Mouse (Mus musculus) embryonic facial prominence, embryonic 15.5 days (tissue): Measurements from ENCODE around the gene 5730596B20Rik. TPM values are rescaled to one million over a fixed set of nuclear protein-coding genes. Genes with fewer than 3 reads are reported as not detected.

Experiments
- ATAC-seq: fragments of 200-750 bp; cut with Nextera tagmentation; 2 replicates; pipeline ENCODE4 v1.8.0; 2017; ENCODE audit warnings: low read depth, moderate TSS enrichment; ENCODE audit not compliant: insufficient number of reproducible peaks, low FRiP score, low TSS enrichment
- H3K27ac ChIP-seq: fragments of 300-500 bp; sonication (generic); replicated peaks from 2 replicates; pipeline ENCODE4 v1.5.1; 2015; ENCODE audit warnings: mild to moderate bottlenecking, inconsistent platforms
- H3K27me3 ChIP-seq: fragments of 300-500 bp; sonication (generic); 2 replicates; pipeline ENCODE4 v1.6.1; 2015; ENCODE audit warnings: inconsistent platforms
- H3K36me3 ChIP-seq: fragments of 300-500 bp; sonication (generic); 2 replicates; pipeline ENCODE4 v1.6.1; 2015; ENCODE audit warnings: mild to moderate bottlenecking, inconsistent platforms
- H3K4me1 ChIP-seq: fragments of 300-500 bp; sonication (generic); 2 replicates; pipeline ENCODE4 v1.6.1; 2015; ENCODE audit warnings: inconsistent platforms
- H3K4me2 ChIP-seq: fragments of 300-500 bp; sonication (generic); replicated peaks from 2 replicates; pipeline ENCODE4 v1.6.1; 2015; ENCODE audit warnings: mild to moderate bottlenecking, inconsistent platforms
- H3K4me3 ChIP-seq: fragments of 300-500 bp; sonication (generic); replicated peaks from 2 replicates; pipeline ENCODE4 v1.5.1; 2015; ENCODE audit warnings: mild to moderate bottlenecking, inconsistent platforms
- H3K9ac ChIP-seq: fragments of 300-500 bp; sonication (generic); 2 replicates; pipeline ENCODE4 v1.6.1; 2015; ENCODE audit warnings: inconsistent platforms
- H3K9me3 ChIP-seq: fragments of 300-500 bp; sonication (generic); replicated peaks from 2 replicates; pipeline ENCODE4 v1.6.1; 2016; ENCODE audit warnings: inconsistent platforms
- WGBS: fragments of 180-500 bp; shearing (Covaris S2); methylation state at CpG from one replicate; pipeline ENCODE4 v1.1.7; 2015; 5-methylcytosine and 5-hydroxymethylcytosine counted together
- polyA plus RNA-seq: library from polyadenylated mRNA; unstranded; fragments of >200 nt; fragmentation: Nextera tagmentation; extraction: Ambion mirVana; gene quantifications from 2 replicates; pipeline ENCODE4 v1.2.1, GENCODE M21; 2015

The 5730596B20Rik gene
- polyA plus RNA-seq, result not detected in 2 replicates

DNA sequence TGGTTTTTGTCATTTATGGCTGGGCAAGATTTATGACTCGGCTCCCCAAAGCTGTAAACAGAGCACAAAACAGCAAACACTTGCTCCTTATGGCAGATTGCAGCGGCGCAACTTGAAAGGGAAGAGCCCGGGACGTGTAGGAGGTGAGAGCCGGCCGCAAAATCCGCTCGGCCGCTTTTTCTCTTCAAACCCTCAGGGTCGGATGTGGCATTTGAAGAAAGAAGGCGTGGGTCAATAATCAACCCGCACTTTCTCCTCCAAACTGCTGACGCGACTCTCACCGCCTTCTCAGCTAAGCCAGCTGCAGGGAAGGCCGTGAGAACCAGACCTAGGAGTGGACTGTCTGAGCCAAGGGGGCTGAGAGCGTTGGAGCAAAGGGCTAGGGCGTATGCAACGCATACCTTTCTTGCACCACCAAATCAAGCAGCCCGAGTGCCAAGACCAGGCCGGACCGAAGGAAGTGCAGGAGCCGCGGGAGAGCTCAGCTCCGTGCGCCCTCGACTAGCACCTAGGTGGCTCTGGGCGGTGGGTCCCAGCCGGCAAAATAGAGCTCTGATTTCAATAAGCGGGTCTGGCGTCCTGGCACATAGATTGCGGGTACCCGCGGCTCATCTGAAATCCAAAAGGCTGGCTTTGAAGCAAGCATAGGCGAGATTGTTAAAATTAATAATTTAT, at the start of gene 5730596B20Rik:
5730596B20Rik (plus strand) TSS at position 438 of the 675 bp plus-strand sequence.
- Histone ChIP-seq H3K9me3 (no peaks in the 10 kb centered on the region), H3K4me3 (no peak within 1 kb of the TSS), H3K4me2 (no peak within 1 kb of the TSS), H3K27ac (no peak within 1 kb of the TSS), H3K36me3 (no peaks in the 10 kb centered on the region), H3K4me1 (peaks cover 7% of the 10 kb centered on the region), H3K27me3 (peaks cover 99% of the 10 kb centered on the region), H3K9ac (no peak within 1 kb of the TSS)
- WGBS, result 2% methylated on average over 36 of the region's 36 CpGs
- no peak for ATAC-seq

DNA sequence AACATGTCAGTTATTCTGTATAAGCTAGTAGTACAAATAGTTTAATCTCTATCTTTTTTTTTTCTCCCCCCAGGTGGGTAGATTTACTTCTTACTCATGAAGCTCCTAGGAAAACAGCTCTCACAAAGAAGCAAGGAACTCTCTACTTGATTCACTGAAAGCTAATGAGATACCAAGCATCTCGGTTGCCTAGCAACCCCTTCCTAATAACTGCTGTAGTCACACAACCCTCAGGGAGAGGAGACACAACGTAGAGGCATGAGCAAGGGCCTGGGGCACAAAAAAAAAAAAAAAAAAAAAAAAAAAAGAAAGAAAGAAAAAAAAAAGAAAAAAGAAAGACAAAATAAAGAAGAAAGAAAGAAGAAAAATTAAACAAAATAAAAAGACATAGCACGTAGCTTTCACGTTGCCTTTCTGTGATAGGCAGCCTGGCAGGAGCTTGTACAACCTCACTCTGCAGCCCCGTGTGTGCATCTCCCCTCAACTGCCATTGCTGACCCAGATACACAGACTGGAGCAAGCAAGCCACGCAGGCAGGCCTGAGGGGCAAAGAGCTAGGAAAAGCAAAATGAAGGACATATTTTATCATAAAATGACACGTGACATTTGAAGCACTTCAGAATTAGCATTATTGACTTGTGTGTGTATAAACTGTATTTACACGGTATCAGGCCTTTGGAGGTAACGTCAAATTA, 39.3 kb upstream of the 5730596B20Rik start:
- ATAC-seq, result no peak
- Histone ChIP-seq H3K9me3 (no peaks in the 10 kb centered on the region), H3K4me1 (no peaks in the 10 kb centered on the region), H3K4me3 (no peak overlapping the region), H3K4me2 (no peak overlapping the region), H3K36me3 (no peaks in the 10 kb centered on the region), H3K9ac (no peak overlapping the region), H3K27me3 (no peaks in the 10 kb centered on the region), H3K27ac (no peak overlapping the region)
- WGBS, result 68% methylated on average over 9 of the region's 9 CpGs

DNA sequence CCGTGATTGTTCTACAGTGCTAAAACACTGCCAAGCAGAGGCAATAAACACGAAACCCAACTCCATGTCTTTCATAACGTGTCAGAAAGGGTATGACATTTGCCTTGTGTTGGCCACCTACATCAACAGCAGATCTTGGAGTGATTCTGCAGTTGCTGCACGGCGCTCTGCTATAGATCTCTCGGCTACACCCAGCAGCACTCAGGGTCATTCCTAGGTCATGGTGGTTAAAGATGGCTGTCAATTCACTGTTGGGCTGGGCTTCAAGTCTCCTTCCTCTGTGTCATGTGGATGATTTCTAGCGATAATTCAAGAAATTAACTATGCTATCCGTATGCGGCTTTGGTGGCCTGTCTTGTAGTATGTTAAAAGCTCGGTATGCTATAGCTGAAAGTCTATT, 38.7 kb upstream of the 5730596B20Rik start:
- Histone ChIP-seq H3K9ac (no peak overlapping the region), H3K9me3 (no peaks in the 10 kb centered on the region), H3K4me2 (no peak overlapping the region), H3K36me3 (no peaks in the 10 kb centered on the region), H3K27ac (no peak overlapping the region), H3K4me3 (no peak overlapping the region), H3K4me1 (no peaks in the 10 kb centered on the region), H3K27me3 (no peaks in the 10 kb centered on the region)
- no peak for ATAC-seq
- 72% methylated on average over 10 of the region's 10 CpGs for WGBS

DNA sequence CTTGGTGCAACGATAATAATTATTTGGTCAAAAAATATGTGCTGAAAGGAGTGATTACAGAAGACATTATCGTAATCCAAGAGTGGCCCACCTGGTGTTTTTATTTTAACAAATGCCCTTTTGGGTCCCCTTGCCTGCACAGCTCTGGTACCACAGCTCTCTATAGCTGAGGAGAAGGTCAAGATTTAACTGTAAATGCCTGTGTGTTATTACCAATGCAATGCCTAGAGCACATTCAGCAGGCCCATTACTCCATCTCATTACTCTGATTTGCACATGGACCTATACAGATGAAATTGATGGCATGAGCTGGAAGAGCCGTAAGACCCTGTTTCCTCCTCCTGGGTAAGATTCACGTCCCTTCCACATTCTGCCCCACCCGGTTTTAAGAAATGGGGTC, 38.2 kb upstream of the 5730596B20Rik start:
- Histone ChIP-seq H3K36me3 (no peaks in the 10 kb centered on the region), H3K4me1 (no peaks in the 10 kb centered on the region), H3K27me3 (no peaks in the 10 kb centered on the region), H3K27ac (no peak overlapping the region), H3K4me2 (no peak overlapping the region), H3K4me3 (no peak overlapping the region), H3K9ac (no peak overlapping the region), H3K9me3 (no peaks in the 10 kb centered on the region)
- 81% methylated on average over 5 of the region's 5 CpGs for WGBS
- no peak for ATAC-seq

DNA sequence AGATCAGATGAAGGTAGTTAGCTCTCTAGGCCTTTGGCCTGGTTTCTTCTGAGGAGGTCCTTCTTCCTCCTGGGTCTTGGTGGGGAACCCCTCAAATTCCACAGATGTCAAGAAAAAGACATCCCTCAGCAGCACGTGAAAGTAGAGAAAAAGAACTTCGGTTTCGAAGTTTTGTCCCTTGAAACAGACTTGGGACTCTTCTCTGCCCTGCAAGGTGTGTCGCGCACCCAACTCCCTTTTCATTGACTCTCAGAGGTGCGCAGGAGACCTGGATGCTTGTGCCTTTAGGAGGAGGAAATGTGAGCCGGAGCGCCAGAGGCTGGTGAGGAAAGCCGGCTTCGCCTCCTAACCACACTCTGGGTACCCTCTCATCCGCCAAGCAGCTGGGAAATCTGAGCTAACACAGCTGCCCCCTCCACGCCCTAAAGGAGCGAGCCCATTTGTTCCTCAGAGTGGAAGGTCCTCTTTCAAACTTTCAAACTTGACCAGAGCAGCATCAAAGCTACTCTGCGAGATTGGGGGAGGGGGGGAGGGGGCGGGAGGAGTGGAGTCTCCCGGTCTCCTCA, 26.8 kb upstream of the 5730596B20Rik start:
- Histone ChIP-seq H3K27ac (no peak overlapping the region), H3K36me3 (no peaks in the 10 kb centered on the region), H3K9me3 (no peaks in the 10 kb centered on the region), H3K4me3 (no peak overlapping the region), H3K4me2 (no peak overlapping the region), H3K9ac (no peak overlapping the region), H3K4me1 (no peaks in the 10 kb centered on the region), H3K27me3 (peaks cover 88% of the 10 kb centered on the region)
- ATAC-seq, result no peak
- WGBS, result 5% methylated on average over 16 of the region's 16 CpGs

DNA sequence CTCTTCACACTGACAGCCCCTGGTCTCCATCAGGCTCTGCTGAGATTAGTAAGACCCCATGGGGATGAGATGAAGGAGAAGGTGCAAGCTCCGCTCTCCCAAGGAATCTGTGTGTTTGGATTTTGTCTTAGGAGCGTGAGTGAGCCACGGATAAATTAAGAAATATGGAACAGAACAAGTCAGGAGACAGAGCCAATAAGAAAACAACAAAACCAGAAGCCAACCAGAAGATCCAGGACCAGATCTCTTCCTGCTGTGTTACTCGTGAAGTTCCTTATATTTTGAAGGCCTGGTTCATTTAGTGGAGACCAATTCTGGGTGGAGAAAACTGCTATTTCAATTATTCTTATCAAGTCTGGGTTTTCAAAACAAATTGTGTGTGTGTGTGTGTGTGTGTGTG, 25.7 kb upstream of the 5730596B20Rik start:
- WGBS, result 13% methylated on average over 4 of the region's 4 CpGs
- no peak for ATAC-seq
- Histone ChIP-seq H3K27me3 (peaks cover 94% of the 10 kb centered on the region), H3K9ac (no peak overlapping the region), H3K4me2 (no peak overlapping the region), H3K4me3 (no peak overlapping the region), H3K9me3 (no peaks in the 10 kb centered on the region), H3K27ac (no peak overlapping the region), H3K4me1 (no peaks in the 10 kb centered on the region), H3K36me3 (no peaks in the 10 kb centered on the region)

DNA sequence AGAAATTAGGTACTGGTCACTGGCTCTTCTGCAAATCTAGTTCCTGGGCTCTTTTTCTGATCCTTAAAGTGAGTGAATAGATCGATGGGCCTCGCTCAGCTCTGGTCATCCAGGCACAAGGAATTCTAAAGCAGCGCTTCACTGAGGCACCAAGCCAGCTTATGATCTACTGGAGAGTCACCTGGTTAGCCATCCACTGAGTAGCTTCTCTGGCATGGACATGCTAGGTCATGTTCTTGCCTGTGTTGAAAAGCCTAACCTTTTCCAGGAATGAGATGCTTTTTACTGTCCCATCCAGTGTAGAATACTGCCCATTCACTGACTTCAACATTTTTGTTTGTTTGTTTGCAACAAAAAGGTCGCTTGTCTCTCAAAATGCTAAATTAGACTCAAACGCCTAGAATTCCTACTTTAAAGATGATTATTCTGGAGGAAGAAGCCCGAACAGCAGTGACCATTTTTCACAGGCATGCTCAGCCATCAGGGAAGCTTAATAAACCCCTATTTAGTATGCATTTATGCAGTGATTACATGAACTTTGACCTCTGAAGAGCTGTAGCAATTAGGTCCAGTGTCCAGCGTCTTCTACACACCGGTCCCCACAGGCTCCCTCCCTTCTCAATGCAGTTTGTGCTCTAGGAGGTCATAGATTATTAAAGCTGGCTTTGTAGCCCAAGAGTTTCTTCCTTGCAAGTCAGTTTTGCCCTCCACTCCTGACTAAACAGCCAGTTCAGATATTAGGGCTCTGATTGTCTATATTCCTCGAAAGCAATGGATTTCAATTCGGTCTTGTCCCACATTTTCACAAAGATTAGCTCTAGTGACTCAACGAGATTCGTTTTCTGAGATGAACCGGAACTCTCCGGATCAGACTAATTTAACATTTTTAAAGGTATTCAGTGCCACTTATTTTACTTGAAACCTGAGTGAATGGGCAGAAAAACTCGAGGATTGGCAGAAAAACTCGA, 24.8 kb upstream of the 5730596B20Rik start:
- Histone ChIP-seq H3K27me3 (peaks cover 94% of the 10 kb centered on the region), H3K4me1 (no peaks in the 10 kb centered on the region), H3K9me3 (no peaks in the 10 kb centered on the region), H3K4me3 (no peak overlapping the region), H3K9ac (no peak overlapping the region), H3K27ac (no peak overlapping the region), H3K36me3 (no peaks in the 10 kb centered on the region), H3K4me2 (no peak overlapping the region)
- ATAC-seq, result no peak
- WGBS, result 9% methylated on average over 16 of the region's 16 CpGs

DNA sequence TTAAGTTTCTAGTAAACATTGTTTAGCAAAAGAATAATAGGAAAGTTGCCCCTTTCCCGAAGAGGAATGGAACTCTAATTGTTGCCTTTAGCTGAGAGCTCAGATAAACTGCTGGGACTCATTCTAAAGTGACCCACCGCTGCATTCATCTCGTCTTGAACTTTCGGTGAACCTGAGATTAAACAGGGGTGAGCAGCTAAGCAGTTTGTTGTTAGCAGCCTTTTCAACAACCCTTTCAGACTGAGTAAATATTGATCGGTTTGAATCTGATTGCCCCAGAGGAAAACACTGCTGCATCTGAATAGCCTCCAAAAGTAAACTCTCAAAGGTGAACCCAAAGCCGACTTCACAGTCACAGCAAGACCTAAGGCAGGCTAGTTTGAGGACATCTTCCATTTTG, 24.0 kb upstream of the 5730596B20Rik start:
- Histone ChIP-seq H3K27ac (no peak overlapping the region), H3K9me3 (no peaks in the 10 kb centered on the region), H3K4me2 (no peak overlapping the region), H3K27me3 (peaks cover 94% of the 10 kb centered on the region), H3K4me1 (peaks cover 4% of the 10 kb centered on the region), H3K36me3 (no peaks in the 10 kb centered on the region), H3K9ac (no peak overlapping the region), H3K4me3 (no peak overlapping the region)
- no peak for ATAC-seq
- WGBS, result 3% methylated on average over 6 of the region's 6 CpGs

DNA sequence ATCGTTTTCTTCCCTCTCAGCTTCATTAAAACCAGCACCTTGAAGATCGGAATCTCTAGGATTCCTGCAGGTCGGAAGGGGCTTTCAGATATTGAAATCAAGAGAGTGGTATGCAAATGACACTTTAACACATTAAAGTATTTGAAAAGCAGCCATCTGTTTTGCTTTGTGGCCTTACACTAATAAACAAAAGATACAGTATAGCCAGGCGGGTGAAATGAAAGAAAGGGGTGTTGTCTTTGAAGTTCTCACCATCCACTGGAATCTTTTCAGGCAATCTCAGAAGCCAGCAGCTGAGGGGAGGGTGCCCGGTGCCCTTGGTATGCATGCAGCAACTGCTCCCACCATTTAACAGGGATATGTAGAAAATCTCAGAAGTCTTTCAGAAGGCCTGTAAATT, 23.3 kb upstream of the 5730596B20Rik start:
- Histone ChIP-seq H3K4me2 (no peak overlapping the region), H3K27ac (no peak overlapping the region), H3K4me1 (peaks cover 12% of the 10 kb centered on the region), H3K4me3 (no peak overlapping the region), H3K9me3 (no peaks in the 10 kb centered on the region), H3K9ac (no peak overlapping the region), H3K36me3 (no peaks in the 10 kb centered on the region), H3K27me3 (peaks cover 99% of the 10 kb centered on the region)
- WGBS, result 13% methylated on average over 5 of the region's 5 CpGs
- ATAC-seq, result no peak

DNA sequence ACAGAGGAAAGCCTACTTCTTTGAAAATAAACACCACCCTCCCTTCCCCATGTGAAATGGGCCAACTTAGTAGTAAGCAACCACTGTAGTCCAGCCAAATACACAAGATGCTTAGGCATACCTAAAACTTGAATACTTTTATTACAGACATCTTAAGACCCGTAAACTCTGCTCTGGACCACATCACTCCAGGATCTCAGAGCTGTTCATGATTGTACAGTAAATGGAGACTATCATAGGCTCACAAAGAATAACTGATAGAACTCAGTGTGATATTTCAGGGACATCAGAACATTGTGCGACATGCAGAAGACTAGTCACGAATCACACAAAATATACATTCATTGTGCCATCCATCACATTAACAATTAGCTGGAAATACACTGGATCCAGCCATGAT, 21.8 kb upstream of the 5730596B20Rik start:
- Histone ChIP-seq H3K4me3 (no peak overlapping the region), H3K27me3 (peaks cover 99% of the 10 kb centered on the region), H3K9ac (no peak overlapping the region), H3K4me1 (peaks cover 14% of the 10 kb centered on the region), H3K36me3 (no peaks in the 10 kb centered on the region), H3K4me2 (no peak overlapping the region), H3K27ac (no peak overlapping the region), H3K9me3 (no peaks in the 10 kb centered on the region)
- WGBS, result 45% methylated on average over 3 of the region's 3 CpGs
- ATAC-seq, result no peak
